Mouse (Mus musculus): ENCODE measurements around the gene Mtcl1. TPM values are rescaled to one million over a fixed set of nuclear protein-coding genes. Genes with fewer than 3 reads are reported as not detected.

Mtcl1 gene
- total RNA-seq (2014; rRNA removed), result 15.7 and 25.2 TPM in 2 replicates
- polyA plus RNA-seq (2015; fragmentation: Nextera tagmentation; extraction: Ambion mirVana), result 9.5 and 10.8 TPM in 2 replicates

- ATAC-seq (ENCODE audit: low FRiP score) (peak; percentile 82), DNase-seq (ENCODE audit: low spot score) (peak; percentile 91)
- no peaks in the 10 kb centered on the region for H3K36me3 ChIP-seq (ENCODE audit: insufficient read depth, low read length)
- peak; percentile 44 for TF ChIP-seq CTCF (IDR thresholded peaks at IDR 0.05)
- H3K4me1 ChIP-seq (ENCODE audit: insufficient read depth, low read length), result peaks cover 25% of the 10 kb centered on the region; the same call in 1 of the 2 replicates
- no peaks in the 10 kb centered on the region for H3K27me3 ChIP-seq (ENCODE audit: insufficient read depth, low read length)
- peak within 1 kb of the TSS; percentile 78 for H3K4me3 ChIP-seq (ENCODE audit: low read depth, low read length)
- peak within 1 kb of the TSS; percentile 82 for H3K9ac ChIP-seq (replicated peaks; ENCODE audit: low read length, poor library complexity, severe bottlenecking)
- no peaks in the 10 kb centered on the region for H3K9me3 ChIP-seq (ENCODE audit: low read length)
- under 1% methylated on average over 73 of the region's 76 CpGs for WGBS
- H3K27ac ChIP-seq (ENCODE audit: low read depth, low read length), result peak within 1 kb of the TSS; percentile 78
- peak within 1 kb of the TSS; percentile 89 for H3K4me2 ChIP-seq (ENCODE audit: low read depth, low read length, poor library complexity, severe bottlenecking)
Measured at GRCm38 (mm10) chr17:66449460-66450341, at the start of gene Mtcl1. Gene Mtcl1 (minus strand): TSS chr17:66449750.

GRCm38 (mm10) chr17:66498598-66498997 lies 49.0 kb upstream of the Mtcl1 start:
- 82% methylated on average over 14 of the region's 14 CpGs for WGBS
- TF ChIP-seq CTCF (IDR thresholded peaks at IDR 0.05), result no peak
- no peak overlapping the region for H3K4me2 ChIP-seq (ENCODE audit: low read depth, low read length, poor library complexity, severe bottlenecking)
- H3K36me3 ChIP-seq (ENCODE audit: insufficient read depth, low read length), result peaks cover 50% of the 10 kb centered on the region
- H3K9me3 ChIP-seq (ENCODE audit: low read length), result no peaks in the 10 kb centered on the region
- no peak for DNase-seq (ENCODE audit: low spot score)
- H3K27ac ChIP-seq (ENCODE audit: low read depth, low read length), result no peak overlapping the region
- no peaks in the 10 kb centered on the region for H3K27me3 ChIP-seq (ENCODE audit: insufficient read depth, low read length)
- H3K9ac ChIP-seq (replicated peaks; ENCODE audit: low read length, poor library complexity, severe bottlenecking), result no peak overlapping the region
- no peak overlapping the region for H3K4me3 ChIP-seq (ENCODE audit: low read depth, low read length)
- no peak for ATAC-seq (ENCODE audit: low FRiP score)
- H3K4me1 ChIP-seq (ENCODE audit: insufficient read depth, low read length), result no peaks in the 10 kb centered on the region

GRCm38 (mm10) chr17:66496589-66496988 lies 47.0 kb upstream of the Mtcl1 start:
- ATAC-seq (ENCODE audit: low FRiP score), result no peak
- WGBS, result 95% methylated on average over 9 of the region's 9 CpGs
- no peak for TF ChIP-seq CTCF (IDR thresholded peaks at IDR 0.05)
- no peak overlapping the region for H3K4me3 ChIP-seq (ENCODE audit: low read depth, low read length)
- H3K36me3 ChIP-seq (ENCODE audit: insufficient read depth, low read length), result peaks cover 50% of the 10 kb centered on the region
- H3K27me3 ChIP-seq (ENCODE audit: insufficient read depth, low read length), result no peaks in the 10 kb centered on the region
- H3K9me3 ChIP-seq (ENCODE audit: low read length), result no peaks in the 10 kb centered on the region
- H3K4me2 ChIP-seq (ENCODE audit: low read depth, low read length, poor library complexity, severe bottlenecking), result no peak overlapping the region
- no peak overlapping the region for H3K9ac ChIP-seq (replicated peaks; ENCODE audit: low read length, poor library complexity, severe bottlenecking)
- DNase-seq (ENCODE audit: low spot score), result no peak
- no peak overlapping the region for H3K27ac ChIP-seq (ENCODE audit: low read depth, low read length)
- no peaks in the 10 kb centered on the region for H3K4me1 ChIP-seq (ENCODE audit: insufficient read depth, low read length)

- H3K9ac ChIP-seq (replicated peaks; ENCODE audit: low read length, poor library complexity, severe bottlenecking), result no peak overlapping the region
- H3K4me3 ChIP-seq (ENCODE audit: low read depth, low read length), result no peak overlapping the region
- peak; percentile 100 for TF ChIP-seq CTCF (IDR thresholded peaks at IDR 0.05)
- no peak overlapping the region for H3K27ac ChIP-seq (ENCODE audit: low read depth, low read length)
- H3K27me3 ChIP-seq (ENCODE audit: insufficient read depth, low read length), result no peaks in the 10 kb centered on the region
- ATAC-seq (ENCODE audit: low FRiP score) (peak; percentile 41; the same call in 1 of the 2 replicates), DNase-seq (ENCODE audit: low spot score) (peak; percentile 78)
- no peaks in the 10 kb centered on the region for H3K4me1 ChIP-seq (ENCODE audit: insufficient read depth, low read length)
- WGBS, result 38% methylated on average over 10 of the region's 10 CpGs
- no peak overlapping the region for H3K4me2 ChIP-seq (ENCODE audit: low read depth, low read length, poor library complexity, severe bottlenecking)
- peaks cover 4% of the 10 kb centered on the region for H3K36me3 ChIP-seq (ENCODE audit: insufficient read depth, low read length)
- H3K9me3 ChIP-seq (ENCODE audit: low read length), result no peaks in the 10 kb centered on the region
Measured at GRCm38 (mm10) chr17:66490022-66490601, 40.6 kb upstream of the Mtcl1 start.

- no peak overlapping the region for H3K9ac ChIP-seq (replicated peaks; ENCODE audit: low read length, poor library complexity, severe bottlenecking)
- TF ChIP-seq CTCF (IDR thresholded peaks at IDR 0.05), result no peak
- H3K4me3 ChIP-seq (ENCODE audit: low read depth, low read length), result no peak overlapping the region
- no peak overlapping the region for H3K27ac ChIP-seq (ENCODE audit: low read depth, low read length)
- no peaks in the 10 kb centered on the region for H3K4me1 ChIP-seq (ENCODE audit: insufficient read depth, low read length)
- ATAC-seq (ENCODE audit: low FRiP score), result no peak
- no peaks in the 10 kb centered on the region for H3K36me3 ChIP-seq (ENCODE audit: insufficient read depth, low read length)
- no peak overlapping the region for H3K4me2 ChIP-seq (ENCODE audit: low read depth, low read length, poor library complexity, severe bottlenecking)
- no peaks in the 10 kb centered on the region for H3K9me3 ChIP-seq (ENCODE audit: low read length)
- no peaks in the 10 kb centered on the region for H3K27me3 ChIP-seq (ENCODE audit: insufficient read depth, low read length)
- WGBS, result 93% methylated on average over 6 of the region's 6 CpGs
- DNase-seq (ENCODE audit: low spot score), result no peak
Measured at GRCm38 (mm10) chr17:66486576-66486975, 37.0 kb upstream of the Mtcl1 start.

GRCm38 (mm10) chr17:66485742-66486141 lies 36.2 kb upstream of the Mtcl1 start:
- no peak for ATAC-seq (ENCODE audit: low FRiP score)

More at GRCm38 (mm10) chr17:66485742-66486141, 36.2 kb upstream of the Mtcl1 start:
- Histone ChIP-seq H3K27ac (ENCODE audit: low read depth, low read length) (no peak overlapping the region), H3K9me3 (ENCODE audit: low read length) (no peaks in the 10 kb centered on the region), H3K27me3 (ENCODE audit: insufficient read depth, low read length) (no peaks in the 10 kb centered on the region), H3K4me2 (ENCODE audit: low read depth, low read length, poor library complexity, severe bottlenecking) (no peak overlapping the region), H3K9ac (replicated peaks; ENCODE audit: low read length, poor library complexity, severe bottlenecking) (no peak overlapping the region), H3K4me3 (ENCODE audit: low read depth, low read length) (no peak overlapping the region), H3K4me1 (ENCODE audit: insufficient read depth, low read length) (no peaks in the 10 kb centered on the region), H3K36me3 (ENCODE audit: insufficient read depth, low read length) (no peaks in the 10 kb centered on the region)
- peak; percentile 91 for TF ChIP-seq CTCF (IDR thresholded peaks at IDR 0.05)
- 7% methylated on average over 11 of the region's 11 CpGs for WGBS
- DNase-seq (ENCODE audit: low spot score), result peak; percentile 77
